Mouse (Mus musculus): ENCODE results near the gene Rap1b. TPM values are rescaled to one million over a fixed set of nuclear protein-coding genes. Genes with fewer than 3 reads are reported as not detected.

Gene Rap1b
- polyA plus RNA-seq, 1 experiment from 2014 or later, result 160 TPM

- no peak overlapping the region for H3K27ac ChIP-seq
- no peak overlapping the region for H3K9ac ChIP-seq
- no peak overlapping the region for H3K4me3 ChIP-seq
- peaks cover 15% of the 10 kb centered on the region for H3K4me1 ChIP-seq
- no peaks in the 10 kb centered on the region for H3K36me3 ChIP-seq
- ATAC-seq (ENCODE audit: insufficient number of reproducible peaks, insufficient read depth, low FRiP score, low TSS enrichment, low read depth), result no peak
- H3K27me3 ChIP-seq, result no peaks in the 10 kb centered on the region
- WGBS, result 93% methylated on average over 3 of the region's 3 CpGs
- no peaks in the 10 kb centered on the region for H3K9me3 ChIP-seq
- H3K4me2 ChIP-seq, result no peak overlapping the region
Measured at GRCm38 (mm10) chr10:117838924-117839323, 6.9 kb downstream of the Rap1b start.

- Histone ChIP-seq H3K27ac (no peak overlapping the region), H3K4me2 (no peak overlapping the region), H3K9me3 (no peaks in the 10 kb centered on the region), H3K27me3 (no peaks in the 10 kb centered on the region), H3K4me3 (no peak overlapping the region), H3K36me3 (peaks cover 6% of the 10 kb centered on the region; the same call in 1 of the 2 replicates), H3K9ac (no peak overlapping the region), H3K4me1 (peaks cover 10% of the 10 kb centered on the region; the same call in 1 of the 2 replicates)
- ATAC-seq (ENCODE audit: insufficient number of reproducible peaks, insufficient read depth, low FRiP score, low TSS enrichment, low read depth), result no peak
- WGBS, result 92% methylated on average over 2 of the region's 2 CpGs
Measured at GRCm38 (mm10) chr10:117836354-117836753, 9.5 kb downstream of the Rap1b start.

- Histone ChIP-seq H3K4me2 (no peak overlapping the region), H3K4me3 (no peak overlapping the region), H3K9me3 (no peaks in the 10 kb centered on the region), H3K27ac (no peak overlapping the region), H3K27me3 (no peaks in the 10 kb centered on the region), H3K4me1 (peaks cover 10% of the 10 kb centered on the region; the same call in 1 of the 2 replicates), H3K9ac (no peak overlapping the region), H3K36me3 (peaks cover 6% of the 10 kb centered on the region; the same call in 1 of the 2 replicates)
- no peak for ATAC-seq (ENCODE audit: insufficient number of reproducible peaks, insufficient read depth, low FRiP score, low TSS enrichment, low read depth)
- 70% methylated on average over 5 of the region's 5 CpGs for WGBS
Measured at GRCm38 (mm10) chr10:117835453-117835852, 10.4 kb downstream of the Rap1b start.

DNA sequence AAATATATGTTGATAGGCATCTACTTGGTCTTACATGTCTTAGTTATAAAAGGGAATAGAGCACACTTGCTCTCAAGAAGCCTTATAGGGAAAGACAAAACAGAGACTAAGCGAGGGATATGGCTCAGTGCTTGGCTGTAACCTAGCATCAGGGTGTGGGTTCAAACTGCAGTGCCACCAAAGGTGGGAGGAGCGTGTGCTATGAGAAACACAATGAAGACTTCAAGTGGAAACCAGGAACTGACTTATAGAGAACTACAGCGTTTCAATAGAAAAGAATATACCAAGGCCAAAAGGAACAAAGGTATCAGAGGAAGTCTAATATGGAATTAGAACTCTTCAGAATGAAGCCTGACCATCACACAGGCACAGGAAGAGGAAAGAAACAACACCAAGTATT is 15.0 kb downstream of the Rap1b start:
- Histone ChIP-seq H3K4me3 (no peak overlapping the region), H3K27ac (no peak overlapping the region), H3K9me3 (no peaks in the 10 kb centered on the region), H3K27me3 (no peaks in the 10 kb centered on the region), H3K4me1 (peaks cover 14% of the 10 kb centered on the region), H3K4me2 (no peak overlapping the region), H3K9ac (no peak overlapping the region), H3K36me3 (peaks cover 6% of the 10 kb centered on the region; the same call in 1 of the 2 replicates)
- no peak for ATAC-seq (ENCODE audit: insufficient number of reproducible peaks, insufficient read depth, low FRiP score, low TSS enrichment, low read depth)
- WGBS, result 91% methylated on average over 3 of the region's 3 CpGs

DNA sequence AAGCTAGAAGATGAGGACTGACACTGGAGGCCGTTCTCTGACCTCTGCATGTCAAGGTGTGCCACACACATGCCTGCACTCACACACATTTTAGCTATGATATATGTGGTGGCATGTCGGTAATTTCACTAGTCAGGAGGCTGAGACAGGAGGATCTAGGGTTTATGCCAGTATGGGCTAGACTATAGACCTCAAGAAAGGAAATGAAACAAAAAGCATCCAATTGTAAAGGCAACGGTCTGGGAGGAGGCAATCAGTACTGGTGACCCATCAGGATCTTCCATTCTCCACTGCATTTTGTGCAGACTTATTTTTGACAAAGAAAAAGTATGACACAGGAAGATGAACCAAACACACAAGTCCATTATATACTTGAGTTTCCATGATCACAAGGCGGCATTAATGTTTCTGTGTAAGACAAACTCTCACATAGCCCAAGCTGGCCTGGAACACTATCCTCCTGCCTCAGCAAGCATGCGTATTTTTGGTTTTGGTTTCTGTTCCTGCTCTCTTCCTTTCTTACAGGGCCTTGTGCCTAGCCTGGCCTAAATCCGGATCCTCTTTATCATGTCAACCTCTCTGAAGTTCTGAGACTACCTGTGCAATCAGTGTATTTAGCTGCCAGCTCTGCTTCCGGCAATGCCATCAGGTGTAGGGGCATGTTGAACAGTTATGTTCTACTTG is 16.2 kb downstream of the Rap1b start:
- Histone ChIP-seq H3K27ac (no peak overlapping the region), H3K9ac (no peak overlapping the region), H3K4me2 (no peak overlapping the region), H3K36me3 (peaks cover 7% of the 10 kb centered on the region), H3K4me3 (no peak overlapping the region), H3K27me3 (no peaks in the 10 kb centered on the region), H3K9me3 (no peaks in the 10 kb centered on the region), H3K4me1 (peaks cover 19% of the 10 kb centered on the region)
- WGBS, result 91% methylated on average over 7 of the region's 7 CpGs
- ATAC-seq (ENCODE audit: insufficient number of reproducible peaks, insufficient read depth, low FRiP score, low TSS enrichment, low read depth), result no peak

GRCm38 (mm10) chr10:117829022-117829421 is 16.8 kb downstream of the Rap1b start:
- no peak overlapping the region for H3K4me2 ChIP-seq
- WGBS, result 78% methylated on average over 4 of the region's 4 CpGs
- H3K27me3 ChIP-seq, result no peaks in the 10 kb centered on the region
- H3K9ac ChIP-seq, result no peak overlapping the region
- H3K27ac ChIP-seq, result no peak overlapping the region
- ATAC-seq (ENCODE audit: insufficient number of reproducible peaks, insufficient read depth, low FRiP score, low TSS enrichment, low read depth), result no peak
- H3K4me1 ChIP-seq, result peaks cover 19% of the 10 kb centered on the region
- H3K36me3 ChIP-seq, result peaks cover 12% of the 10 kb centered on the region
- no peak overlapping the region for H3K4me3 ChIP-seq
- H3K9me3 ChIP-seq, result no peaks in the 10 kb centered on the region

- no peak overlapping the region for H3K4me2 ChIP-seq
- H3K4me1 ChIP-seq, result peaks cover 19% of the 10 kb centered on the region
- H3K4me3 ChIP-seq, result no peak overlapping the region
- 77% methylated on average over 4 of the region's 4 CpGs for WGBS
- no peaks in the 10 kb centered on the region for H3K27me3 ChIP-seq
- H3K9ac ChIP-seq, result no peak overlapping the region
- no peak overlapping the region for H3K27ac ChIP-seq
- peaks cover 14% of the 10 kb centered on the region for H3K36me3 ChIP-seq
- no peak for ATAC-seq (ENCODE audit: insufficient number of reproducible peaks, insufficient read depth, low FRiP score, low TSS enrichment, low read depth)
- H3K9me3 ChIP-seq, result no peaks in the 10 kb centered on the region
Measured at GRCm38 (mm10) chr10:117828536-117828935, 17.3 kb downstream of the Rap1b start.

DNA sequence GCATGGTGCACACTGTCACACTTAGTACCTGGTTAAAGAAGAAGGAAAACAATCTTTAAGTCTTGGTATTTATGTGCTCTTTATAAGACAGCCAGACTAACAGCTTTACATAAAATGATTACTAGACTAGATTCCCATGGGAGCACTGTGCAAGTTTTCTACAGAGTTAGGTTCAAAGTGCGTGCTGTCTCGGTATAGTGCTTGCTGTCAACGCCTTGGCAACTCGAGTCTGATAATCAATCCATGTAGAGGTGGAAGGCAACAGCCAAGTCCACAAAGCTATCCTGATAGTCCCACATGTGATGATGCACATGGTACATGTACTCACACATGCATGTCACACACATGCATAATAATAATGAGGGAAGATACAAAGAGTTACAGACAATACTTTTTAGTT is 21.2 kb downstream of the Rap1b start:
- ATAC-seq (ENCODE audit: insufficient number of reproducible peaks, insufficient read depth, low FRiP score, low TSS enrichment, low read depth), result no peak
- no peak overlapping the region for H3K4me3 ChIP-seq
- peaks cover 45% of the 10 kb centered on the region for H3K36me3 ChIP-seq
- no peak overlapping the region for H3K9ac ChIP-seq
- H3K9me3 ChIP-seq, result no peaks in the 10 kb centered on the region
- no peaks in the 10 kb centered on the region for H3K27me3 ChIP-seq
- WGBS, result 84% methylated on average over 4 of the region's 4 CpGs
- H3K4me2 ChIP-seq, result no peak overlapping the region
- peaks cover 19% of the 10 kb centered on the region for H3K4me1 ChIP-seq
- no peak overlapping the region for H3K27ac ChIP-seq

- WGBS, result 79% methylated on average over 4 of the region's 4 CpGs
- Histone ChIP-seq H3K4me3 (no peak overlapping the region), H3K9me3 (no peaks in the 10 kb centered on the region), H3K27me3 (no peaks in the 10 kb centered on the region), H3K4me1 (peaks cover 17% of the 10 kb centered on the region), H3K27ac (no peak overlapping the region), H3K9ac (no peak overlapping the region), H3K4me2 (no peak overlapping the region), H3K36me3 (peaks cover 49% of the 10 kb centered on the region)
- ATAC-seq (ENCODE audit: insufficient number of reproducible peaks, insufficient read depth, low FRiP score, low TSS enrichment, low read depth), result no peak
Measured at GRCm38 (mm10) chr10:117824139-117824538, 21.7 kb downstream of the Rap1b start.

DNA sequence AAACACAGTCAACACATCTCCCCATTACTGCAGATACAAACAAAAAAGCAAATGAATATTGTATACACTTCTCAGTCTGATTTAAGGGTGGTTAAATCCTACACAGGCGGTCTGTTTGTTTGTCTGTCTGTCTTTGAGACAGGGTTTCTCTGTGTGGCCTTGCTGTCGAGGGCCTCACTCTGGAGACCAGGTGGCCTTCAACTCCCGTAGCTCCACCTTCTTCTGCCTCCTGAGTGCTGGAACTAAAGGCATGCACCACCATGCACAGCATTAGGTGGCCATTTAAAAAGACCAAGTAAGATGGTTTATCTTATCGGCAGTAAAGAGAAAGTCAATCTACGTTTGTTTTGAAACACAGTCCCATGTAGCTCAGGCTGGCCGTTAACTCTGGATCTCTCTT is 22.5 kb downstream of the Rap1b start:
- Histone ChIP-seq H3K9me3 (no peaks in the 10 kb centered on the region), H3K27me3 (no peaks in the 10 kb centered on the region), H3K36me3 (peaks cover 56% of the 10 kb centered on the region), H3K27ac (no peak overlapping the region), H3K9ac (no peak overlapping the region), H3K4me1 (peaks cover 12% of the 10 kb centered on the region), H3K4me3 (no peak overlapping the region), H3K4me2 (no peak overlapping the region)
- 89% methylated on average over 6 of the region's 6 CpGs for WGBS
- no peak for ATAC-seq (ENCODE audit: insufficient number of reproducible peaks, insufficient read depth, low FRiP score, low TSS enrichment, low read depth)

DNA sequence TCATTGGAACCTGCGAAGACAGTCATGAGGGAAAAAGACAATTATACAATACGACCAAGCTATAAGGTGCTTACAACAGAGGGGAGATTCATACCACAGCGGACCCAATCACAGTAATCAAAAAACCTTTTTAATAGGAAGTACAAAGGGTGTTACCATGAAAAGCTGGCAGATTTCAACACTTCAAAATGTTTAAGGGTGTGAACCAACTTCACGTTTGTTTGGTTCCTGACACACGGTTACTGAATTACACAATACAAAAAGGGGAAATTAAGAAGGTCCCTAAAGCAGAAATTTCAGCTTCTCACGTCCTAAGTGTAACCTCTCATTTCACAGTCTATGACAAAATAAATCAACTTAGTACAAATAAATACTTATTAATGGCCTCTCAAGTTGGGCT is 27.2 kb downstream of the Rap1b start:
- peaks cover 78% of the 10 kb centered on the region for H3K36me3 ChIP-seq
- H3K4me1 ChIP-seq, result no peaks in the 10 kb centered on the region
- H3K27ac ChIP-seq, result no peak overlapping the region
- no peaks in the 10 kb centered on the region for H3K27me3 ChIP-seq
- no peak overlapping the region for H3K4me2 ChIP-seq
- H3K9me3 ChIP-seq, result no peaks in the 10 kb centered on the region
- 91% methylated on average over 6 of the region's 6 CpGs for WGBS
- no peak for ATAC-seq (ENCODE audit: insufficient number of reproducible peaks, insufficient read depth, low FRiP score, low TSS enrichment, low read depth)
- no peak overlapping the region for H3K4me3 ChIP-seq
- H3K9ac ChIP-seq, result no peak overlapping the region

GRCm38 (mm10) chr10:117816721-117817120 is 29.1 kb downstream of the Rap1b start:
- Histone ChIP-seq H3K27me3 (no peaks in the 10 kb centered on the region), H3K4me1 (no peaks in the 10 kb centered on the region), H3K36me3 (peaks cover 78% of the 10 kb centered on the region), H3K4me3 (no peak overlapping the region), H3K27ac (no peak overlapping the region), H3K4me2 (no peak overlapping the region), H3K9me3 (no peaks in the 10 kb centered on the region), H3K9ac (no peak overlapping the region)
- WGBS, result 93% methylated on average over 6 of the region's 6 CpGs
- ATAC-seq (ENCODE audit: insufficient number of reproducible peaks, insufficient read depth, low FRiP score, low TSS enrichment, low read depth), result no peak

Measured in embryonic facial prominence, embryonic 13.5 days (tissue).